Comparison of ENCODE assay signal across 8 mouse cellular contexts in genomic region chr16:78265151-78265590, GRCm38 (mm10). TPM values are rescaled to one million over a fixed set of nuclear protein-coding genes. Genes with fewer than 3 reads are reported as not detected.
DNase-seq lines count a peak whose midpoint lies in the region; ATAC-seq and TF ChIP-seq lines count a peak whose summit lies in the region.

No protein-coding gene starts in this region.

- peak overlapping the region; percentile 58 for H3K4me2 ChIP-seq in forebrain, embryonic 12.5 days
- peak overlapping the region; percentile 63 for H3K4me2 ChIP-seq in neural tube, embryonic 13.5 days

- H3K27me3 ChIP-seq in forebrain, embryonic 12.5 days: peaks cover 52% of the 10 kb centered on the region
- no peaks in the 10 kb centered on the region for H3K27me3 ChIP-seq in neural tube, embryonic 13.5 days

- peaks cover 3 to 8% of the 10 kb centered on the region in 2 experiments; a peak in 3 of 4 replicates for H3K4me1 ChIP-seq in ES-E14 (ENCODE audit: control insufficient read depth in 2 of 2, insufficient read depth in 2 of 2, low read length in 2 of 2, poor library complexity in 1 of 2)
- H3K4me1 ChIP-seq in bone marrow, adult 2 months (ENCODE audit: control insufficient read depth, insufficient read depth, low read length): peaks cover 2% of the 10 kb centered on the region
- peaks cover 19% of the 10 kb centered on the region for H3K4me1 ChIP-seq in forebrain, embryonic 12.5 days
- H3K4me1 ChIP-seq in lung, adult 2 months (ENCODE audit: control insufficient read depth, insufficient read depth, low read length): peaks cover 6% of the 10 kb centered on the region; the same call in 1 of the 2 replicates
- H3K4me1 ChIP-seq in neural tube, embryonic 13.5 days (replicated peaks): peaks cover 13% of the 10 kb centered on the region

- DNase-seq in ES-E14 (ENCODE audit: low read depth, low spot score) (peak; percentile 91), MN1 (ENCODE audit: low spot score) (no peak)
- peak; percentile 43 to 53 for DNase-seq in heart, postnatal 36 days
- peak; percentile 40 to 62 for DNase-seq in layer of hippocampus, adult 18-20 months (ENCODE audit: low spot score in 2 of 2)
- DNase-seq in lung, adult 2 months: peak; percentile 43

- ATAC-seq in forebrain, embryonic 12.5 days (ENCODE audit: low FRiP score): peak; percentile 78
- ATAC-seq in neural tube, embryonic 13.5 days (ENCODE audit: low read depth): peak; percentile 69; the same call in 1 of the 2 replicates

- no peaks in the 10 kb centered on the region for H3K9me3 ChIP-seq in ES-E14 (ENCODE audit: control insufficient read depth, insufficient read depth, low read depth, low read length)
- no peaks in the 10 kb centered on the region for H3K9me3 ChIP-seq in forebrain, embryonic 12.5 days
- no peaks in the 10 kb centered on the region for H3K9me3 ChIP-seq in neural tube, embryonic 13.5 days

- 1% methylated on average over 7 of the region's 7 CpGs for WGBS in bone marrow, adult 2 months
- WGBS in forebrain, embryonic 12.5 days: 0% methylated on average over 7 of the region's 7 CpGs
- 1% methylated on average over 7 of the region's 7 CpGs for WGBS in lung, adult 2 months
- 1% methylated on average over 7 of the region's 7 CpGs for WGBS in neural tube, embryonic 13.5 days

- no peak for TF ChIP-seq POLR2A in bone marrow, adult 2 months (IDR thresholded peaks at IDR 0.05; ENCODE audit: borderline replicate concordance, control insufficient read depth, low read depth, low read length)
- TF ChIP-seq POLR2A in lung, adult 2 months (IDR thresholded peaks at IDR 0.05; ENCODE audit: borderline replicate concordance, extremely low read depth, low read depth, low read length): no peak

- no peak overlapping the region for H3K9ac ChIP-seq in ES-E14 (ENCODE audit: insufficient read depth, low read depth, low read length, poor library complexity, severe bottlenecking)
- no peak overlapping the region for H3K9ac ChIP-seq in forebrain, embryonic 12.5 days
- peak overlapping the region; percentile 36; the same call in 1 of the 2 replicates for H3K9ac ChIP-seq in neural tube, embryonic 13.5 days

- TF ChIP-seq CTCF in bone marrow, adult 2 months (IDR thresholded peaks at IDR 0.05; ENCODE audit: control insufficient read depth, insufficient read depth, low read length): no peak
- TF ChIP-seq CTCF in lung, adult 2 months (IDR thresholded peaks at IDR 0.05; ENCODE audit: insufficient read depth, low read length): no peak

- H3K36me3 ChIP-seq in ES-E14 (ENCODE audit: control insufficient read depth, insufficient read depth, low read length, poor library complexity, severe bottlenecking): no peaks in the 10 kb centered on the region
- H3K36me3 ChIP-seq in forebrain, embryonic 12.5 days (replicated peaks): no peaks in the 10 kb centered on the region
- H3K36me3 ChIP-seq in neural tube, embryonic 13.5 days: no peaks in the 10 kb centered on the region

- intact Hi-C loops in heart, postnatal 36 days (cut with DNase I): loop anchor here (5.0 kb wide), 1 partner anchor 37 kb away; the partner anchor contains the start of gene Cxadr

- 0 out of 4 replicates have a peak overlapping the region, but pooled peaks of 1 of the 2 experiments have one; percentile 4 for H3K4me3 ChIP-seq in ES-E14 (ENCODE audit: insufficient read depth in 1 of 2, low read depth in 1 of 2, low read length in 2 of 2, poor library complexity in 1 of 2, severe bottlenecking in 1 of 2)
- peak overlapping the region; percentile 71 for H3K4me3 ChIP-seq in bone marrow, adult 2 months (replicated peaks; ENCODE audit: control insufficient read depth, low read depth, low read length)
- H3K4me3 ChIP-seq in forebrain, embryonic 12.5 days (replicated peaks): peak overlapping the region; percentile 33
- H3K4me3 ChIP-seq in lung, adult 2 months (replicated peaks; ENCODE audit: extremely low read depth, low read depth, low read length): peak overlapping the region; percentile 61
- peak overlapping the region; percentile 35 for H3K4me3 ChIP-seq in neural tube, embryonic 13.5 days

- in situ Hi-C loops in ES-E14 (cut with MboI; ENCODE audit: low sequenced_read_pairs in 2 of 2, unreplicated experiment in 2 of 2): no loop called here

- no peak overlapping the region for H3K27ac ChIP-seq in ES-E14 (ENCODE audit: insufficient read depth, low read depth, low read length, poor library complexity, severe bottlenecking)
- no peak overlapping the region for H3K27ac ChIP-seq in bone marrow, adult 2 months (ENCODE audit: control insufficient read depth, insufficient read depth, low read depth, low read length, poor library complexity)
- 0 out of 2 replicates have a peak overlapping the region, but pooled peaks have one; percentile 47 for H3K27ac ChIP-seq in forebrain, embryonic 12.5 days
- no peak overlapping the region for H3K27ac ChIP-seq in neural tube, embryonic 13.5 days (replicated peaks)

TF ChIP-seq in ES-E14, 5 proteins besides CTCF, POLR2A, EP300 and RAD21:
- TF ChIP-seq MAFK (IDR thresholded peaks at IDR 0.05; ENCODE audit: insufficient read depth, low read depth, low read length): peak; percentile 50; the same call in 1 of the 2 replicates
- TF ChIP-seq HCFC1 (IDR thresholded peaks at IDR 0.05; ENCODE audit: borderline replicate concordance, insufficient read depth, low read length): no peak
- no peak for TF ChIP-seq ZNF384 (IDR thresholded peaks at IDR 0.05; ENCODE audit: low read depth, low read length)
- no peak for TF ChIP-seq ZC3H11A (IDR thresholded peaks at IDR 0.05; ENCODE audit: borderline replicate concordance, low read depth, low read length)
- peak; percentile 62; the same call in 1 of the 2 replicates for TF ChIP-seq CHD2 (IDR thresholded peaks at IDR 0.05; ENCODE audit: low read depth, low read length)

RNA-seq across cellular contexts. Expression of gene Cxadr, which starts 36.1 kb away (rescaled TPM):
- total RNA-seq in ES-E14 (2012; rRNA removed): 31.0 and 44.2 TPM in 2 replicates
- polyA plus RNA-seq in bone marrow, adult 2 months (2011; ENCODE audit: insufficient read depth, insufficient read length, low replicate concordance, missing spikeins): 1.8 TPM in 1 of 2 replicates, not detected in the other
- polyA plus RNA-seq in forebrain, embryonic 12.5 days (2016; fragmentation: Nextera tagmentation; extraction: Ambion mirVana): 108 and 120 TPM in 2 replicates
- total RNA-seq in heart, postnatal 36 days (2021): 10 to 100 TPM; 50.3 to 50.7 TPM
- total RNA-seq in layer of hippocampus, adult 18-20 months (2021): 10 to 100 TPM; 11.2 to 12.8 TPM
- polyA plus RNA-seq in lung, adult 2 months (2012; rRNA removed): 32.5 and 37.1 TPM in 2 replicates
- polyA plus RNA-seq in neural tube, embryonic 13.5 days (2015; fragmentation: Nextera tagmentation; extraction: Ambion mirVana): 92.8 and 105 TPM in 2 replicates

Comparison
In these comparisons a context has a peak if more than half of its experiments do, and no peak if none do; other contexts are left out.
1. RNA of gene Cxadr, which starts 36.1 kb away (polyA plus RNA-seq): 108 to 120 TPM in forebrain, embryonic 12.5 days, 92.8 to 105 TPM in neural tube, embryonic 13.5 days and 32.5 to 37.1 TPM in lung, adult 2 months; 1.8 TPM in bone marrow, adult 2 months; every median in the first group is over 10 times any median in the second.